Mouse (Mus musculus) olfactory bulb, adult 2 months (tissue): Measurements from ENCODE around the gene Ttc38. TPM values are rescaled to one million over a fixed set of nuclear protein-coding genes. Genes with fewer than 3 reads are reported as not detected.

ENCODE experiments used
- H3K27ac ChIP-seq: fragments of 200-500 bp; 2 replicates; pipeline ENCODE4 v1.5.1; 2012; ENCODE audit warnings: low read depth, low read length; ENCODE audit not compliant: insufficient read depth
- H3K4me1 ChIP-seq: fragments of 200-500 bp; 2 replicates; pipeline ENCODE4 v1.6.1; 2012; ENCODE audit warnings: low read length; ENCODE audit not compliant: control insufficient read depth, insufficient read depth
- H3K4me3 ChIP-seq: fragments of 200-500 bp; 2 replicates; pipeline ENCODE4 v1.5.1; 2012; ENCODE audit warnings: mild to moderate bottlenecking, low read depth, low read length, moderate library complexity; ENCODE audit not compliant: insufficient read depth
- CTCF ChIP-seq: fragments of 200-500 bp; IDR thresholded peaks from 2 replicates; pipeline ENCODE4 v1.5.1; 2012; ENCODE audit warnings: low read depth, mild to moderate bottlenecking, low read length, moderate library complexity; ENCODE audit not compliant: insufficient read depth
- POLR2A ChIP-seq: fragments of 200-500 bp; IDR thresholded peaks from 2 replicates; pipeline ENCODE4 v1.6.1; 2012; ENCODE audit warnings: mild to moderate bottlenecking, low read depth, low read length, moderate library complexity; ENCODE audit not compliant: insufficient read depth
- WGBS: fragments of 180-500 bp; shearing (Covaris S2); methylation state at CpG from one replicate; pipeline ENCODE4 v1.1.7; 2018; 5-methylcytosine and 5-hydroxymethylcytosine counted together
- polyA plus RNA-seq: library from polyadenylated mRNA; stranded (reverse); fragments of >200 nt; gene quantifications from 2 replicates; pipeline ENCODE4 v1.2.4, GENCODE M21; 2012; ENCODE audit warnings: low replicate concordance; ENCODE audit not compliant: missing spikeins, insufficient read depth, insufficient read length

Gene Ttc38
- polyA plus RNA-seq, 1 experiment: not detected

- 80% methylated on average over 6 of the region's 6 CpGs for WGBS
- no peaks in the 10 kb centered on the region for H3K4me1 ChIP-seq
- TF ChIP-seq CTCF (no peak), POLR2A (no peak)
Measured at GRCm38 (mm10) chr15:85795516-85795915, 36.6 kb upstream of the Ttc38 start.

GRCm38 (mm10) chr15:85798676-85799075, 33.4 kb upstream of the Ttc38 start:
- no peak overlapping the region for H3K4me3 ChIP-seq
- H3K4me1 ChIP-seq: no peaks in the 10 kb centered on the region
- WGBS: 94% methylated on average over 8 of the region's 8 CpGs
- TF ChIP-seq CTCF: no peak
- no peak for TF ChIP-seq POLR2A
- H3K27ac ChIP-seq: no peak overlapping the region

More at GRCm38 (mm10) chr15:85795516-85795915, 36.6 kb upstream of the Ttc38 start:
- no peak overlapping the region for H3K4me3 ChIP-seq
- no peak overlapping the region for H3K27ac ChIP-seq

- Histone ChIP-seq H3K27ac (no peak overlapping the region), H3K4me1 (no peaks in the 10 kb centered on the region), H3K4me3 (no peak overlapping the region)
- WGBS: 83% methylated on average over 2 of the region's 2 CpGs
- TF ChIP-seq CTCF (no peak), POLR2A (no peak)
Measured at GRCm38 (mm10) chr15:85802931-85803330, 29.2 kb upstream of the Ttc38 start.

- WGBS: 88% methylated on average over 4 of the region's 4 CpGs
- TF ChIP-seq POLR2A (no peak), CTCF (no peak)
- Histone ChIP-seq H3K27ac (no peak overlapping the region), H3K4me1 (0 out of 2 replicates have a peak, but pooled peaks cover 3% of the 10 kb centered on the region), H3K4me3 (no peak overlapping the region)
Measured at GRCm38 (mm10) chr15:85806886-85807285, 25.2 kb upstream of the Ttc38 start.

GRCm38 (mm10) chr15:85807404-85807803, 24.7 kb upstream of the Ttc38 start:
- Histone ChIP-seq H3K27ac (no peak overlapping the region), H3K4me1 (0 out of 2 replicates have a peak, but pooled peaks cover 3% of the 10 kb centered on the region), H3K4me3 (no peak overlapping the region)
- WGBS: 92% methylated on average over 4 of the region's 4 CpGs
- TF ChIP-seq POLR2A (no peak), CTCF (no peak)

- Histone ChIP-seq H3K4me1 (0 out of 2 replicates have a peak, but pooled peaks cover 3% of the 10 kb centered on the region), H3K4me3 (no peak overlapping the region), H3K27ac (no peak overlapping the region)
- WGBS: 83% methylated on average over 6 of the region's 6 CpGs
- no peak for TF ChIP-seq POLR2A
Measured at GRCm38 (mm10) chr15:85808031-85808430, 24.1 kb upstream of the Ttc38 start.

GRCm38 (mm10) chr15:85808434-85808833, 23.7 kb upstream of the Ttc38 start:
- no peak overlapping the region for H3K4me3 ChIP-seq
- TF ChIP-seq POLR2A: no peak
- TF ChIP-seq CTCF: no peak
- 0 out of 2 replicates have a peak, but pooled peaks cover 3% of the 10 kb centered on the region for H3K4me1 ChIP-seq
- 52% methylated on average over 8 of the region's 8 CpGs for WGBS
- H3K27ac ChIP-seq: no peak overlapping the region

- WGBS: 88% methylated on average over 12 of the region's 12 CpGs
- H3K4me3 ChIP-seq: no peak overlapping the region
- TF ChIP-seq CTCF (no peak), POLR2A (no peak)
- no peak overlapping the region for H3K27ac ChIP-seq
- 0 out of 2 replicates have a peak, but pooled peaks cover 3% of the 10 kb centered on the region for H3K4me1 ChIP-seq
Measured at GRCm38 (mm10) chr15:85809091-85809490, 23.0 kb upstream of the Ttc38 start.

- Histone ChIP-seq H3K4me1 (0 out of 2 replicates have a peak, but pooled peaks cover 3% of the 10 kb centered on the region), H3K27ac (no peak overlapping the region), H3K4me3 (peak overlapping the region; percentile 73)
- TF ChIP-seq POLR2A (no peak), CTCF (no peak)
- 70% methylated on average over 5 of the region's 5 CpGs for WGBS
Measured at GRCm38 (mm10) chr15:85810462-85810805, 21.7 kb upstream of the Ttc38 start.
